Mouse (Mus musculus): ENCODE results near the gene Gm9736. TPM values are rescaled to one million over a fixed set of nuclear protein-coding genes. Genes with fewer than 3 reads are reported as not detected.
"Not testable (repeated sequence)": the region's sequence is repeated elsewhere in the genome, so short reads cannot be mapped to it uniquely, and the experiment has no call there.

Gene Gm9736
- total RNA-seq (2021), result not detected
- long read RNA-seq, experiment 1, partial matches to known transcripts, result 0 of 4 reads
- long read RNA-seq, experiment 1, other reads (novel, unspliced or antisense), result 0 of 4 reads
- long read RNA-seq, experiment 2, result 0 reads

DNA sequence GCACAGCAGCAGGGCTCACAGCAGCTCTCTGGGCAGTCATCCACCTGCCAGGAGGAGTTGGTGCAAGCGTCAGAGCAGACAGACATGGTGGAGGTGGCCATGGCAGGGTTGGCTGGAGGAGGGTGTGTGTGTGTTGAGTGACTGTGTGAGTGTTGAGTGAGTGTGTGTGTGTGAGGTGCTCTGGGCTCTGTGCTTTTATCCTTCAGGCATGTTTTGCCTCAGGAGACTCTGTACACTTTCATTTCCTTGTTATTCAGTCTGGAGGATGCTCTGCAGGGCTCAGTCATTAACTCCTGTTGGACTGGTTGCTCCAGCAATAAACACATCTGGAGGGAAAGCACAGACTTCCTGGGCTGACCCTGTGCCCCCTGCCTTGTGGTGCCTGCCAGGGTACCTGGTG is at the start of gene Gm9736:
TSS of gene Gm9736 (minus strand) at position 101 of the 400 bp plus-strand sequence.
- not testable (repeated sequence) for DNase-seq (ENCODE audit: low spot score in 2 of 2)

DNA sequence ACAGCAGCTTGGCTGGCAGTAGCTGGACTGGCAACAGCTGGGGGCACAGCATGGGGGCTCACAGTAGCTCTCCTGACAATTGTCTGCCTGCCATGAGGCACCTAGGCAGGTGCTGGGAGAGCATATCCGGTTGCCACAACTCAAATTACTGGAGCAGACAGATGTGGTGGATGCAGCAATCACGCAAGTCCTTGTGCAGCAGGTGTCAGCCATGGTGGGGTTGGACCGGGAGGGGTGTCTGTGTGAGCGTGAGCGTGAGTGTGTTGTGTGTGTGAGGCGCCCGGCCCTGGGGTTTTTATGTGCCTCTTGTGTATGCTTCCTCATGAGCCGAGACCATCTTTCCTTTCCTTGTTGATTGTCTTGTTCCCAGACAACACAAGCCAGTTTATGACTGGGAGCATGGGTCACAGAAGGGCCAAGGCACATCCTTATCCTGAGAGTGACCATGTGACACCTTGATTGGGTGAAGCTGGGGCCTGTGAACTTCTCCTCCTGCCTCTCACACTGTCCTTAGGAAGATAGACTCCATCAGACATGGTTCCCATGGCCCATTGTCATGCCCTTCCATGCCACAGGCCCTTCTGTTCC is 47.9 kb upstream of the Gm9736 start, which contains the start of gene Gm19668:
TSS of gene Gm19668 (minus strand) at position 213 of the 588 bp plus-strand sequence.
- no peak for DNase-seq (ENCODE audit: low spot score in 2 of 2)

DNA sequence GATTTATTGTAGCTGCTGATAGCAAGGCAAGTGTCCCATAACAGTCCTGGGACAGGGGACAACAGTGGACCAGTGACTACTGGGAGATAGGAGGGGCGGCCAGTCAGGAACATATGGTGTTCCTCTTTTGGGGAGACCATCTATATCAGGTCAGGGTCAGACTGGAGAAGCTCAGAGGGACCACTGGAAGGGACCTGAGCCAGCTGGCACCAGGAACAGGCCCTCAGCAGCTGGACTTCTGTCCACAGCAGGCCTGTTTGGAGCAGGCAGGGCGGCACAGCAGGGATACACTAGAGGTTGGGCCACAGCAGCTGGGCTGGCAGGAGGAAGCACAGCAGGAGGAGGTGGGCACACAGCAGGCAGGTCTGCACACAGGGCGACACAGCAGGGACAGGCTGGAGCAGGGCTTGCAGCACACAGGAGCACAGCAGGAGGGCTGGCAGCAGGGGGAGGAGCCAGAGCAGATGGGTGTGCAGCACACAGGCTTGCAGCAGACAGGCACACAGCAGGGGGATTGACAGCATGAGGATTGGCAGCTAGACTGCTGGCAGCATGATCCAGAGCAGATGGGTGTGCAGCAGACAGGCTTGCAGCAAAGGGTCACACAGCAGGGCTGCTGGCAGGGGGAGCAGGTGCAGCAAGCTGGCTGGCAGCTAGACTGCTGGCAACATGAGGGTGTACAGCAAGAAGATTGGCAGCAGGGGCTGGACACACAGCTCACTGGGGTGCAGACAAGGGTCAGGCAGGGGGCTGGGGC is 47.2 kb upstream of the Gm9736 start:
- DNase-seq (ENCODE audit: low spot score in 2 of 2), result not testable (repeated sequence)

DNA sequence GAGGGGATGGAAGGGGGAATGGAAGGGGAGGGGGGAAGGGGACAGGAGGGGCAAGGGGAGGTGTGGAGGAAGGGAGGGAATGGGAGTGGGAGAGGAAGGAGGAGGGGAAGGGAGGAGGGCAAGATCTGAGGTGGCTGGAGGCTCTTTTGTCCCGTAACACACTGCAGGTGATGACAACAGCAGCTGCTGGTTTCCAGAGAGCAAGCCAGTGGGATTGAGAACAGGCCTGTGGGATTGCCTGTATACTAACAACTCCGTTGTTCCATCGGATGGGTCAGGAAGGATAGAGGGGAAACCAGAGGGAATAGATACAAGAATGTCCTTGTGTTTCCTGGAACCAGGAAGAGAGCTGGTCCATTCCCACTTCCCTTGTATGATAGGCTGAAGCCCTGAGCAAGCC is 46.5 kb upstream of the Gm9736 start:
- no peak for DNase-seq (ENCODE audit: low spot score in 2 of 2)

DNA sequence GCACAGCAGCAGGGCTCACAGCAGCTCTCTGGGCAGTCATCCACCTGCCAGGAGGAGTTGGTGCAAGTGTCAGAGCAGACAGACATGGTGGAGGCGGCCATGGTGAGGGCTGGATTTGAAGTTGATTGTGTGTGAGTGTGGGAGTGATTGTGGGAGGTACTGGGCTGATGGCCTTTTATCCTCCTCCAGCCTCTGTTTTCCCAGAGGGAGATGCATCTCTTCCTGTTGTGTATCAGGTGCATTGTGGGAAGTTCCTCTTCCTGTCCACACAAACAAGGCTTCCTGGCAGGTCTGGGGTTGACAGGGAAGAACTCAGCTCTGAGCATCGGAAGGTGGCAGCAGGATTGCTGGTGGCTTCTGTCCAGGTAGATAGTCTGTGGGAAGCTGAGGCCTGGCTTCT is 43.8 kb upstream of the Gm9736 start, which contains the start of gene Gm9639:
TSS of gene Gm9639 (minus strand) at position 101 of the 400 bp plus-strand sequence.
- DNase-seq (ENCODE audit: low spot score in 2 of 2), result no peak

DNA sequence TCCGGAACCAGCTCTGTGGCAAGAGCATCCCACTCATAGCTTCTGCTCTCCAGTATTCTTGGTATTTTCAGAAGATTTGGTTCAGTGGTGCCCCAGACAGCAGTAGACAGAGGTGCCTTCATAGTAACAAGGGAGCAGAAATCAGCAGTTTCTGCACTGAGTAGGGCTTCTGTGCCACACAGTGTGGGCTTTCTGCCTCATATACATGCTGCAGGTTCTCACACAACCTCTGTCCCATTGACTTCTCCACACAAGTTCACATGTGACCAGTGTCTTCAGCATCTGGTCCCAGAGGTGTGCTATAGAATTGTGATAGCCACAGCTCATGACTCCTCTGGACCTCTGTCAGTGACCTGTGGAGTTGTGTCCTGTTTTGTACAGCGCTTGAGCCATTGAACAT is 37.5 kb upstream of the Gm9736 start:
- DNase-seq (ENCODE audit: low spot score in 2 of 2), result no peak

DNA sequence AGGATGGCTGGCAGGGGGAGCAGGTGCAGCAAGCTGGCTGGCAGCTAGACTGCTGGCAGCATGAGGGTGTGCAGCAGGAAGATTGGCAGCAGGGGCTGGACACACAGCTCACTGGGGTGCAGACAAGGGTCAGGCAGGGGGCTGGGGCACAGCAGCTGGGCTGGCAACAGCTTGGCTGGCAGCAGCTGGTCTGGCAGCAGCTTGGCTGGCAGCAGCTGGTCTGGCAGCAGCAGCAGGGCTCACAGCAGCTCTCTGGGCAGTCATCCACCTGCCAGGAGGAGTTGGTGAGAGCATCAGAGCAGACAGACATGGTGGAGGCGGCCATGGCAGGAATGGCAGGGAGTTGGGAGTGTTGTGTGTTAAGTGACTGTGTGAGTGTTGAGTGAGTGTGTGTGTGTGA is 36.7 kb upstream of the Gm9736 start, which contains the start of gene Gm7137:
TSS of gene Gm7137 (minus strand) at position 325 of the 400 bp plus-strand sequence.
- DNase-seq (ENCODE audit: low spot score in 2 of 2), result peak in 1 of 2 experiments; percentile 11

DNA sequence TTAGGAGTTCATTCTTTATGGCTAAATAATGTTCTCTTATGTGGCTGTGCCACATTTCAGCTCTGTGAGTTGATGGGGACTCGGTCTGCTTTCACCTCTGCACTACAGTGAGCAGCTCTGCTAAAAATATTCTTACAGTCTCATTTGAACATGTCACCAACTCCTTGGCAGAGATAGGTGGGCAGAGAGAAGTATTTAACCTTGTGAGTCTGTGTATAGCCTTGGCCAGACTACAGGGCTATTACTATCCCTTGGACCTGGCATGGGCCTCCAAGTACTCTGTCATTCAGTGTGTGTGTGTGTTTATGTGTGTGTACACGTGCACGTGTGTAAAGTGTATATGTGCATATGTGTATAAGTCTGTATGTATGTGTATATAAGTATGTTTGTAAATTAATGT is 32.2 kb upstream of the Gm9736 start:
- DNase-seq (ENCODE audit: low spot score in 2 of 2), result not testable (repeated sequence)

DNA sequence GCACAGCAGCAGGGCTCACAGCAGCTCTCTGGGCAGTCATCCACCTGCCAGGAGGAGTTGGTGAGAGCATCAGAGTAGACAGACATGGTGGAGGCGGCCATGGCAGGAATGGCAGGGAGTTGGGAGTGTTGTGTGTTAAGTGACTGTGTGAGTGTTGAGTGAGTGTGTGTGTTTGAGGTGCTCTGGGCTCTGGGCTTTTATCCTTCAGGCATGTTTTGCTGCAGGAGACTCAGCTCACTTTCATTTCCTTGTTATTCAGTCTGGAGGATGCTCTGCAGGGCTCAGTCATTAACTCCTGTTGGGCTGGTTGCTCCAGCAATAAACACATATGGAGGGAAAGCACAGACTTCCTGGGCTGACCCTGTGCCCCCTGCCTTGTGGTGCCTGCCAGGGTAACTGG is 31.3 kb upstream of the Gm9736 start, which contains the start of gene Gm3250:
TSS of gene Gm3250 (minus strand) at position 101 of the 400 bp plus-strand sequence.
- DNase-seq (ENCODE audit: low spot score in 2 of 2), result not testable (repeated sequence)

DNA sequence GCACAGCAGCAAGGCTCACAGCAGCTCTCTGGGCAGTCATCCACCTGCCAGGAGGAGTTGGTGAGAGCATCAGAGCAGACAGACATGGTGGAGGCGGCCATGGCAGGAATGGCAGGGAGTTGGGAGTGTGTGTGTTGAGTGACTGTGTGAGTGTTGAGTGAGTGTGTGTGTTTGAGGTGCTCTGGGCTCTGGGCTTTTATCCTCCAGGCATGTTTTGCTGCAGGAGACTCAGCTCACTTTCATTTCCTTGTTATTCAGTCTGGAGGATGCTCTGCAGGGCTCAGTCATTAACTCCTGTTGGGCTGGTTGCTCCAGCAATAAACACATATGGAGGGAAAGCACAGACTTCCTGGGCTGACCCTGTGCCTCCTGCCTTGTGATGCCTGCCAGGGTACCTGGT is 25.7 kb upstream of the Gm9736 start, which contains the start of gene Gm7138:
TSS of gene Gm7138 (minus strand) at position 101 of the 400 bp plus-strand sequence.
- DNase-seq (ENCODE audit: low spot score in 2 of 2), result not testable (repeated sequence)

DNA sequence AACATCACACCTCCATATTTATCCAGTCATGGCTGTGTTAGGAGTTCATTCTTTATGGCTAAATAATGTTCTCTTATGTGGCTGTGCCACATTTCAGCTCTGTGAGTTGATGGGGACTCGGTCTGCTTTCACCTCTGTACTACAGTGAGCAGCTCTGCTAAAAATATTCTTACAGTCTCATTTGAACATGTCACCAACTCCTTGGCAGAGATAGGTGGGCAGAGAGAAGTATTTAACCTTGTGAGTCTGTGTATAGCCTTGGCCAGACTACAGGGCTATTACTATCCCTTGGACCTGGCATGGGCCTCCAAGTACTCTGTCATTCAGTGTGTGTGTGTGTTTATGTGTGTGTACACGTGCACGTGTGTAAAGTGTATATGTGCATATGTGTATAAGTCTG is 21.0 kb upstream of the Gm9736 start:
- not testable (repeated sequence) for DNase-seq (ENCODE audit: low spot score in 2 of 2)

DNA sequence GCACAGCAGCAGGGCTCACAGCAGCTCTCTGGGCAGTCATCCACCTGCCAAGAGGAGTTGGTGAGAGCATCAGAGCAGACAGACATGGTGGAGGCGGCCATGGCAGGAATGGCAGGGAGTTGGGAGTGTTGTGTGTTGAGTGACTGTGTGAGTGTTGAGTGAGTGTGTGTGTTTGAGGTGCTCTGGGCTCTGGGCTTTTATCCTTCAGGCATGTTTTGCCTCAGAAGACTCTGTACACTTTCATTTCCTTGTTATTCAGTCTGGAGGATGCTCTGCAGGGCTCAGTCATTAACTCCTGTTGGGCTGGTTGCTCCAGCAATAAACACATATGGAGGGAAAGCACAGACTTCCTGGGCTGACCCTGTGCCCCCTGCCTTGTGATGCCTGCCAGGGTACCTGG is 20.1 kb upstream of the Gm9736 start, which contains the start of gene Gm3238:
TSS of gene Gm3238 (minus strand) at position 101 of the 400 bp plus-strand sequence.
- not testable (repeated sequence) for DNase-seq (ENCODE audit: low spot score in 2 of 2)

DNA sequence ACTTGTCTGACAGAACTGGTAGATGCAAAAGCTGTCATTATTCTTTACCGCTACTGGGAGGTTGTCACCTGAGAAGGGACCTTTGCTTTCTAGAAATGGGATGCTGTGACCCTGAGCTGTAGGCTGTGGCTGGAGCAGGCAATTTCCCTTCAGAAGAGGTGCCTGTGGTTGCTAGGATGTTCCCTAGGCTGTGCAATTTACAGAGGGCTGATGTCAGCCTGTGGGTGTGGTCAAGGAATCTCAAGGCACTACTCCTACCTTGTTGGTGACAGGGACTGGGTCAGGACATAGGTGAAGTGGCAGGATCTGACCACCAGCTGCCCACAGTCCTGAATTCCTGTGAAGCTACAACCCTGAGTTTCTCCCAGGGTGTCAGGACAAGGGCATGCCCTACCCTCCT is 18.6 kb upstream of the Gm9736 start:
- no peak for DNase-seq (ENCODE audit: low spot score in 2 of 2)

DNA sequence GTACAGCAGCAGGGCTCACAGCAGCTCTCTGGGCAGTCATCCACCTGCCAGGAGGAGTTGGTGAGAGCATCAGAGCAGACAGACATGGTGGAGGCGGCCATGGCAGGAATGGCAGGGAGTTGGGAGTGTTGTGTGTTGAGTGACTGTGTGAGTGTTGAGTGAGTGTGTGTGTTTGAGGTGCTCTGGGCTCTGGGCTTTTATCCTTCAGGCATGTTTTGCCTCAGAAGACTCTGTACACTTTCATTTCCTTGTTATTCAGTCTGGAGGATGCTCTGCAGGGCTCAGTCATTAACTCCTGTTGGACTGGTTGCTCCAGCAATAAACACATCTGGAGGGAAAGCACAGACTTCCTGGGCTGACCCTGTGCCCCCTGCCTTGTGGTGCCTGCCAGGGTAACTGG is 8.4 kb upstream of the Gm9736 start, which contains the start of gene Gm3233:
TSS of gene Gm3233 (minus strand) at position 101 of the 400 bp plus-strand sequence.
- not testable (repeated sequence) for DNase-seq (ENCODE audit: low spot score in 2 of 2)

DNA sequence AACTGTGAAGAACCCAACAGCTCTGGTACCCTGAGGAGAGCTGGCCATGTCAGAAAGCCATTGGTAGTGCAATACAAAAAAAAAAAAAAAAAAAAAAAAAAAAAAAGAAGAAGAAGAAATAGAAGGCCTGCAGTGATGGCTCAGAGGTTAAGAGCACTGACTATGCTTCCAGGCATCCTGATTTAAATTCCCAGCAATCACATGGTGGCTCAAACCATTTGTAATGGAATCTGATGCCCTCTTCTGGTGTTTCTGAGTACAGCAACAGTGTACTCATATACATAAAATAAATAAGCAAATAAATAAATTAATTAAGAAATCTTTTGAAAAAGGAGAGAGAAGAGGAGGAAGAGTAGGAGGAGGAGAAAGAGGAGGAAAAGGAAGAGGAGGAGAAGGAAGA is 2.3 kb upstream of the Gm9736 start:
- DNase-seq (ENCODE audit: low spot score in 2 of 2), result no peak

DNA sequence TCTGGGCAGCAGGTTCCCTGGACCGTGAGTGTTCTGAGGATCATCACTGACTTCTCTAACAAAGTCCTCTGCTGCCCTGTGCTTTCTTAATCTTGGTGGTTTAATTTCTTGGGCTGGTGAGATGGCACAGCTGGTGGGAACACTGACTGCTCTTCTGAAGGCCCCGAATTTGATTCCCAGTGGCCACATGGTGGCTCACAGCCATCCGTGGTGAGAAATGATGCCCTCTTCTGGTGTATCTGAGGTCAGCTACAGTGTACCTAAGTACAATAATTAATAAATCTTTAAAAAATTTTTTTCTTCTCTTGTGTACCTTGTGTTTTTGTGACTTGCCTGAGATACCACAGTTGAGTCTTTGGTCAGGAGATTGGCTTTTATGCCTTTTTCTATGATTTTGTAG is 1.2 kb upstream of the Gm9736 start:
- DNase-seq (ENCODE audit: low spot score in 2 of 2), result not testable (repeated sequence)

DNA sequence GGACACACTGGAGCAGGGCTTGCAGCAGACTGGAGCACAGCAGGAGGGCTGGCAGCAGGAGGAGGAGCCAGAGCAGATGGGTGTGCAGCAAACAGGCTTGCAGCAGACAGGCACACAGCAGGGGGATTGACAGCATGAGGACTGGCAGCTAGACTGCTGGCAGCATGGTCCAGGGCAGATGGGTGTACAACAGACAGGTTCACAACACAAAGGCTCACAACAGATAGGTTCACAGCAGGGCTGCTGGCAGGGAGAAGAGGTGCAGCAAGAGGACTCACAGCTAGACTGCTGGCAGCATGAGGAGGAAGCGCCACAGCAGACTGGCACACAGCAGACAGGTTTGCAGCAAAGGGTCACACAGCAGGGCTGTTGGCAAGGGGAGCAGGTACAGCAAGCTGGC is 468 bp downstream of the Gm9736 start:
- not testable (repeated sequence) for DNase-seq (ENCODE audit: low spot score in 2 of 2)

DNA sequence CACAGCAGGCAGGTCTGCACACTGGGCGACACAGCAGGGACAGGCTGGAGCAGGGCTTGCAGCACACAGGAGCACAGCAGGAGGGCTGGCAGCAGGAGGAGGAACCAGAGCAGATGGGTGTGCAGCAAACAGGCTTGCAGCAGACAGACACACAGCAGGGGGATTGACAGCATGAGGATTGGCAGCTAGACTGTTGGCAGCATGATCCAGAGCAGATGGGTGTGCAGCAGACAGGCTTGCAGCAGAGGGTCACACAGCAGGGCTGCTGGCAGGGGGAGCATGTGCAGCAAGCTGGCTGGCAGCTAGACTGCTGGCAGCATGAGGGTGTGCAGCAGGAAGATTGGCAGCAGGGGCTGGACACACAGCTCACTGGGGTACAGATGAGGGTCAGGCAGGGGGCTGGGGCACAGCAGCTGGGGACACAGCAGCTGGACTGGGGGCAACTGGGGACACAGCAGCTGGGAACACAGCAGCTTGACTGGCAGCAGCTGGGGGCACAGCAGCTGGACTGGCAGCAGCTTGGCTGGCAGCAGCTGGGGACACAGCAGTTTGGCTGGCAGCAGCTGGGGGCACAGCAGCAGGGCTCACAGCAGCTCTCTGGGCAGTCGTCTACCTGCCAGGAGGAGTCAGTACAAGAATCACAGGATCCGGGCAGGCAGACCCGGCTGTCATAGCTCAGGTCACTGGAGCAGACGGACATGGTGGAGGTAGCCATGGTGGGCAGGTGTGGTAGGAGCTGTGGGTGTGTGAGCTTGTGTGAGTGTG is 9.0 kb downstream of the Gm9736 start, which contains the start of gene Gm18596:
TSS of gene Gm18596 (minus strand) at position 715 of the 765 bp plus-strand sequence.
- not testable (repeated sequence) for DNase-seq (ENCODE audit: low spot score in 2 of 2)

DNA sequence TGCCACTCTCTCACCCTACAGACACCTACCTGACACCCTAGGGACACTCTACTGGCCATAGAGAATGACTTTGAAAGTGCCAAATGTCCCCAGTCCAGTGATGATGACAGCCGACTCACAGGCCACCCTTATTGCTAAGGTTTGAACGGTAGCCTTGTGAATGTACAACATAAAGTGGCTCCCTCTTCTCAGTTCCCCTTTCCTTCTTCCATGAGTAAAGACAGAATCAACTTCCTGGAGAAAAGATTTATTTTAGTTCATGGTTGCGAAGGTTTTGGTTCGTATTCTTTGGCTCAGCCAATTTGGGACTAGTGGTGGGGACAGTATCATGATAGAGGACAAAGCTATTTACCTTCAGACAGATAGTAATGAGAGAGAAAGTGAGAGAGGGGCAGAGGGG is 12.2 kb downstream of the Gm9736 start:
- no peak for DNase-seq (ENCODE audit: low spot score in 2 of 2)

DNA sequence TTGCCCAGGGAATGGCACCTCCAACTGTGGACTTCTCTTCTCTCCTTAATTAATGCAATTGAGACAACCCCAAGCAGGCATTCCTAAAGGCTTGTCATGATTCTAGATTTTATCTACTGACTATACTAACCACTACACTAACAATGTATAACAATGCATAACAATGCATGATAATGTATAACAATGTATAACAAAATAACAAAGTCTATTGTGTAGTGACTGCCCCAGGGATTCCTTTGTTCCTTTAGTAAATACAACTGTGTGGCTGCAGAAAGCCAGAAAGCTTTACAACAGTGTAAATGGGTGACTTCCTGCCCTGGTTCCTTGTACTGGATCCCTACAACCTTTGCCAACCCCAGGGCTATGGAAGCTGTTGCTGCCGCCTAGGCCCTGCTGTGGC is 15.2 kb downstream of the Gm9736 start:
- DNase-seq (ENCODE audit: low spot score in 2 of 2), result no peak

DNA sequence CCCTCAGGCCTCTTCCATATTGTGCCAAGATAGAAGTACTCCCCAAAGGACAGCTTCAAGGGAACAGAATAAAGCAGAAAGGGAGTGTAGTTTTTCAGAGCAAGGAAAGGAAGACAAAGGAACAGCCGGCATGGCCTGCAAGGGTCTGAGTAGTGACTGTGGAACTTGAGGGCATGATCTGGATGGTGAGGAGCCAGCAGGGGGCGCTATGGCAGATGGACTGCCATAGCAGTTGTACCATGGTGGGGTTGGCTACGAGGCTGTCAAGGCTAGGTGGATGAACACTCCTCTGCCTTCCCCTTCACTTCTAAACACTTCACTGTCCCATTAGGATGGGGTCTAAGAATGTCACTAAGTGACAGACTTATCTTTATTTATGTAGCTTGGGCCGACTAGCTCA is 21.9 kb downstream of the Gm9736 start:
- DNase-seq (ENCODE audit: low spot score in 2 of 2), result no peak

All from gastrocnemius, postnatal 4 days (tissue).